Mouse (Mus musculus) gastrocnemius, adult 18-20 months (tissue): Measurements from ENCODE around the gene Baz2a. TPM values are rescaled to one million over a fixed set of nuclear protein-coding genes. Genes with fewer than 3 reads are reported as not detected.
"Not testable (repeated sequence)": the region's sequence is repeated elsewhere in the genome, so short reads cannot be mapped to it uniquely, and the experiment has no call there.

Experiments
- DNase-seq: peaks from one replicate; pipeline ENCODE4 v3.0.0; 2021; ENCODE audit warnings: low spot score
- total RNA-seq, 2 experiments: library from RNA; stranded (reverse); gene quantifications; 2 replicates each; pipeline ENCODE4 v1.2.3; 2021

Baz2a gene
- total RNA-seq, 2 experiments from 2014 or later, result 12.4 to 13.9 TPM

DNA sequence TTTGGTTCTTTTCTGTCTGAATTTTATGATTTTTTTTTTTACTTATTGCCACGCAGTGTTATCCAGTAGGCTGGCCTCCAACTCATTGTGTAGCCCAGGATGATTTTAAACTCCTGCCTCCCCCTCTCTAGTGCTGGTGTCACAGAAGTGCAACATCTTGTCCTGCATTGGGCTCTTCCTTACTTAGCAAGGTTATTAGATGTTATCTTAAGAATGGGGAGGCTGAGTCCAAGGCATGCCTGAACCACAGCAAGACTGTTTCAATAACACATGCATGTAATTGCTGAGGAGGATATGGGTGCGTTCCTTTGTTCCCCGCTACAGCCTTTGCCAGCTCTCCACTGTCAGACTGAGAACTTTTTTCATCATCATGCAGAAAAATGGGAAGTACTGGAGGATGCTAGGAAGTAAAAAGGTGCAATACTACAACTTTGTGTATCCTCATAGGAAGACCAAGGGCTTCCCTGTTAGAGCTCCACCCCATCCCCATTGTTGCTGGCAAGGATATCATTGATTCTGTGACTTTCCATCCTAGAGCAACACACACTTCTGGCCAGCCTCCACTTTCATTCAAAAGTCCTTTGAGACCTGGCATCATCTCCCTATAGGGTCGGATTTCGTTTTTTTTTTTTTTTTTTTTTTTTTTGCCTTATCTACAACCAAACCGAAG lies 9.4 kb upstream of the Baz2a start:
- no peak for DNase-seq

DNA sequence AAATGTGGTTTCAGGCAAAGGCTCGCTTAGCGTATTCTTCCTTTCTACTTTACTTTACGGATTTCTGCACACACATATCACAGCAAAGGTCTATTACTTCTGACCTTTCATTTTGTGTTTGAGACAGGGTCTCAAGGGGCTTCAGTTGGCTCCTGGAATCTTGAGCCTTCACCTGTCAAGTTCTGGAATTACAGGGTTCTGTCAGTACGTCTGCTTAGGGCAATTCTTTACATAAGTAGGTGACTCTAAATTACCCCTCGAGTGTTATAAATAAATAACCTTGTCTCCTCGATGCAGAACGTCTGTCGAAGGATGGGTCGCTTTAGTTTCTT lies 8.9 kb upstream of the Baz2a start:
- DNase-seq, result no peak

DNA sequence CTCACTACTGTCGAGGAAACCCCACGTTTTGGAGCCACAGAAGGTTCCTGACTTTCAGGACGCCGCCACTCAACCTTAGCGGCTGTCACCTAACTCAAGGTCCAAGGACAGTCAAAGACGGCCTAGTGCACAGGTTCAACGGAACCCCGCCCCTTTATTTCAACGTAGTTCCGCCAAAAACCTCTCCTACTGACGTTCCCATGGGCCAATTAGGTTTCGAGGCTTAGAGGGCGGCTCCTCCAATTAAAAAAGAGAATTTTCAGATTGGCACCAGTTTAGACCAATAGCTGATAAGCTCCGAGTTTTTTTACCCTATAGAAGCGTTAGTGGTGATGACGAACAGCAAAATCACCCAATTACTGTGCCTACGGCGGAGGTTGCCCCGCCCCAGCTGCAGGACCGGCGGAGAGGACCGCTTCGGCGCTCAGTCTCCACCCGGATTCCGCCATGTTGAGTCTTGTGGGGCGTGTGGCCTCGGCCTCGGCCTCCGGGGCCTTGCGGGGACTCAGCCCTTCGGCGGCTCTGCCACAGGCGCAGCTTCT lies 8.4 kb upstream of the Baz2a start, which contains the start of gene Atp5b:
TSS of gene Atp5b (plus strand) at position 394 of the 542 bp plus-strand sequence.
- DNase-seq, result peak; percentile 100

DNA sequence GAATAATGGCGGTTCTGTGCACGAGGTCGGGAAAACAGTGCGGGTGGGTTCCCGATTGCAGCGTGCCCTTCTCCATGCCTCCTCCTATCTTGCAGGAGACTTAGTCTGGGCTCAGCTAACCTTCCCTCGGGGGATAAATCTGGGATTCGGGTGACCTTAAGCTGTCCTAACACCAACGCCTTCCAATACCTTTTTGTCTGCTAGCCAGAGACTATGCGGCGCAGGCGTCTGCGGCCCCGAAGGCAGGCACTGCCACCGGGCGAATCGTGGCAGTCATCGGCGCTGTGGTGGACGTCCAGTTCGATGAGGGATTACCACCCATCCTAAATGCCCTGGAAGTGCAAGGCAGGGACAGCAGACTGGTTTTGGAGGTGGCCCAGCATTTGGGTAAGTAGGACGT lies 7.7 kb upstream of the Baz2a start:
- DNase-seq, result peak; percentile 44

DNA sequence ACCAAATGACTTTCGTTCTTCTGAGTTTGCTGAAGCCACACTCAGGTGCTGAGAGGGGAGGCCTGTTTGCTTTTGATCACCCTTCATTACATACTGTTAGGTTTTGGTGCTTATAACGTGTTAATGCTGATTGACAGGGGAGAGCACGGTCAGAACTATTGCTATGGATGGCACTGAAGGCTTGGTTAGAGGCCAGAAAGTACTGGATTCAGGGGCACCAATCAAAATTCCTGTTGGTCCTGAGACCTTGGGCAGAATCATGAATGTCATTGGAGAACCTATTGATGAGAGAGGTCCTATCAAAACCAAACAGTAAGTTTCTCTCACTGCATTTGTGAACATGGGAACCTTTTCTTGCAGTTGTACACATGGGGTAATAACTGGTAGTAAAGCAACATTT lies 7.2 kb upstream of the Baz2a start:
- DNase-seq, result no peak

DNA sequence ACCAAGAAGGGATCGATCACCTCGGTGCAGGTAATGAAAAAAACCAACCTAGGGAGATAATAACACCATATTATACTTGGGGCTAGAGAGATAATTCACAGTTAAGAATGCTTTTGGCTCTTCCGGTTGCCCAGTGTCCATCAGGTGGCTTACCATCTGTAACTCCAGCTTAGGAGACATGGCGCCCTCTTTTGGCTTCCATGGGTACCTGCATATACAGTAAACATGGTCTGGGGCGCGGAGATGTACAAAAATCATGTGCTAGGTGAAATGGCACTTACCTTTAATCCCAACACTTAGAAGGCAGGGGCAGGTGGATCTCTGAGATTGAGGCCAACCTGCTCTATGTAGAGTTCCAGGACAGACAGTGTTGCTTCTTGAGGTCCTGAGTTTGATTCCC lies 5.0 kb upstream of the Baz2a start:
- peak; percentile 22 for DNase-seq

DNA sequence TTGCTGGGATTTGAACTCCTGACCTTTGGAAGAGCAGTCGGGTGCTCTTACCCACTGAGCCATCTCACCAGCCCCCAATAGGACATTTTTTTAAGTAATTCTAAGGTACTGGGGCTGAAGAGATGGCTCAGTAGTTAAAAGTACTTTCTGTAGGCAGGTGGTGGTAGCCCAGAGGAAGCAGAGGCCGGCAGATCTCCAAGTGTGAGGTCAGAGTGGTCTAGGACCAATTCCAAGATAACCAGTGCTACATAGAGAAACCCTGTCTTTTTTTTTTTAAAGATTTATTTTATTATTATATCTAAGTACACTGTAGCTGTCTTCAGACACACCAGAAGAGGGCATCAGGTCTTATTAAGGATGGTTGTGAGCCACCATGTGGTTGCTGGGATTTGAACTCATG lies 4.2 kb upstream of the Baz2a start:
- DNase-seq, result not testable (repeated sequence)

DNA sequence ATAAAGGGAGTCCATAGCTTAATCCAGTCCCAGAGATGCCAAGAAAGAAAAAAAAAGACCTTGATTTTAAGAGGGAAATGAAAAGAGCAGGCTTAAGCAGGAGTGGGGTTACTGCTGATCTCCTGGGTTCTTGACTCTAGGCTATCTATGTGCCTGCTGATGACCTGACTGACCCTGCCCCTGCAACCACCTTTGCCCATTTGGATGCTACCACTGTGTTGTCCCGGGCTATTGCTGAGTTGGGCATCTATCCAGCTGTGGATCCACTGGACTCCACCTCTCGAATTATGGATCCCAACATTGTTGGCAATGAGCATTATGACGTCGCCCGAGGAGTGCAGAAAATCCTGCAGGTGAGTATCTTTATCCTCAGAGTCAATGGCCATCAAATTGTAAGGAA lies 3.2 kb upstream of the Baz2a start:
- DNase-seq, result no peak

DNA sequence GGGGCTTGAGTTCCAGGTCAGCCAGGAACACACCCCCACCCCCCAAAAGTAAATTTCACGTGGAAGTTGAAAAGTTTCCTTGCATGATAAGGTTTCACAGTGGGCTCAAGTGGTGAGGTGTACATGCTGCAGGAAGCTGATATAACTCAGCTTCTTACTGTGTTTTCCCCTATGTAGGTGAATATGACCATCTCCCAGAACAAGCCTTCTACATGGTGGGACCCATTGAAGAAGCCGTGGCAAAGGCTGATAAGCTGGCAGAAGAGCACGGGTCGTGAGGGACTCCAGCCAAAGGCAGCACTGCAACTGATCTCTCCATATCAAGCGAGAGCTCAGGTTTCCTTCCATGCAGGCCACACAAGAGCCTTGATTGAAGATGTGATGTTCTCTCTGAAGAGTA lies 1.5 kb upstream of the Baz2a start:
- DNase-seq, result no peak

DNA sequence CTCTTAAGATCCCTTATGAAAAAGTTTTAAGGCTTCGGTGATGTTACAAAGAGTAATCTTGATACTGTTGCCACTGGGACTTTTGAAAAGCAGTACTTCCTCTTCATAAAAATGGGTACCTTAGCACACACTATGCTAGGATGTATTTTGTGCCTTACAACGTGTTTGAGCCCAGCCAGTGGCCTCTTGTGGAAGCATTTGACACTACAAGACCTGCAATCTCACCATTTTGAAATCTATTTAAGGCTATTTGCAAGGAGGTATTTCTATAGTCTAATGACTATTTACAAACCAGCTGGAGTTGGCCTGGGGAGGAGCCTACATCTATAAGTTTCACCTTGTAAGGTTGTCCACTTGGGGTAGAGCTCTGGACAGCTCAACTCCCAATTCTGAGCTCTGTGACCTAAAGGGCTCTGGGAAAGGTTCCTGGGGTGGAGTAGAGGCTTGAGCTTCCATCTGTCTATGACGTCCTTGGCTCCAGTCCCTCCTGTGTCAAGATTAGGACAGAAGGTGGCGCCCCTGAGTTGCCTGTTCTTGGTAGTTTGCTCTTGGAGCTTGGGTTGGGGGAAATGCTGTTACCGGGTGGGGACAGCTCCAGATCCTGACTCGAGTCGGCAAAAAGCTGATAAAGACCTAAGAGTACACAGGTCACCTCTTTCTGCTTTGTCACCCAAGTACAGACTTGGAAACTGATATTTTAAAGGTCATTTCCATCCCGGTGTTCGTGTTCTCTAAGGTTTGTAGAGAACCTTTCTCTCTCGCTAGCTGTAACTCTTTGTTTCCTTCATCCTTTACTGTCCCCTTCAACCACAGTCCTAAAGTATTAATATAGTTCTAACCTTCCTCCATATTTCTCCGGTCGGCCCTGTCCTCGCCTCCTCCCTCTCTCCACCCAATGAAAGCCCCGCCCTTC lies 470 bp upstream of the Baz2a start:
- peak; percentile 95 for DNase-seq

DNA sequence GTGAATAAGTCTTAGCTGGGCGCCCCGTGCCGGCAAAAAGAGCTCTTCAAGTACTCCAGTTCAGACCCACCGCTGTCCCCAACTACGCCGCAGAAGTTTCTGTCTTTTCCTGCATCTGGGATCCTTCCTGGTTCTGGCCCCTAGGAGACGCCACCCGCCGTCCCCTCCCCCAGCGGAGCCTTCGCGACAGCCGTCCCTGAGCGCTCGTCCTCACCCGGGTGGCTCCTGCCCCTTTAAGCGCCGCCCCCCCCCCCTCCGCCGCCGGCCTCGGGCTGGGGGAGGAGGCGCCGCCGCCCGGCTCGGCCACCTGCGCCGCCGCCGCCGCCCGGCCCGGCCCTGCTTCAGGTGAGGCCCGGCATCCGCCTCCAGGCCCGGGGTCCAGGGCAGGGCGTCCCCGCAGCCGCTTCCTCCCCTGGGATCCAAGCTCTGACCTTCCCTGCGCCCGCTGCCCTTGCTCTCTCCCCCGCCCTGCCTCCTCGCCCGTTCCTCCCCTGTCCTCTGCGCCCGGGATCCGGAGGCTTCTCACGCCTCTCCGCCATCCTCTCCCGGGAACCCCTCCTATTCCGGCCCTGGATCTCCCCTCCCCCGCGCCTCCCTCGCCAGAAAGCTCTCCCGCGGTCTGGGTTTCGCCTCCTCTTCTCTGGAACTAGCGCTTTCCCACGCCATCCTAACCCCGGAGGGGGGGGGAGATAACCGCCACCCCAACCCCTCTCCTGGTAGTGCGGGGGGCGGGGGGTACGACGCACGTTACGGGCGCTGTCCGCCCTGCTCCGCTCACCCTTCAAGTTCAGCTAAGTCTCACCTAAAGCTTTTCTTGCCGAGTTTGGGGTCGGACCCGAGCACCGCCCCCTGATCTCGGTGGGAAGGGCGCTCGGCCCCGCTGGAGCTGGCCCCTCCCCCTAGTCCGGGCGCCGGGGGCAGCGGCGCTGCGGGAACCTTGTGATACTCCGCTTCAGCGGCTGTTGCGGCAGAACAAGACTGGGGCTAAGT lies 1.4 kb downstream of the Baz2a start:
- peak; percentile 84 for DNase-seq

DNA sequence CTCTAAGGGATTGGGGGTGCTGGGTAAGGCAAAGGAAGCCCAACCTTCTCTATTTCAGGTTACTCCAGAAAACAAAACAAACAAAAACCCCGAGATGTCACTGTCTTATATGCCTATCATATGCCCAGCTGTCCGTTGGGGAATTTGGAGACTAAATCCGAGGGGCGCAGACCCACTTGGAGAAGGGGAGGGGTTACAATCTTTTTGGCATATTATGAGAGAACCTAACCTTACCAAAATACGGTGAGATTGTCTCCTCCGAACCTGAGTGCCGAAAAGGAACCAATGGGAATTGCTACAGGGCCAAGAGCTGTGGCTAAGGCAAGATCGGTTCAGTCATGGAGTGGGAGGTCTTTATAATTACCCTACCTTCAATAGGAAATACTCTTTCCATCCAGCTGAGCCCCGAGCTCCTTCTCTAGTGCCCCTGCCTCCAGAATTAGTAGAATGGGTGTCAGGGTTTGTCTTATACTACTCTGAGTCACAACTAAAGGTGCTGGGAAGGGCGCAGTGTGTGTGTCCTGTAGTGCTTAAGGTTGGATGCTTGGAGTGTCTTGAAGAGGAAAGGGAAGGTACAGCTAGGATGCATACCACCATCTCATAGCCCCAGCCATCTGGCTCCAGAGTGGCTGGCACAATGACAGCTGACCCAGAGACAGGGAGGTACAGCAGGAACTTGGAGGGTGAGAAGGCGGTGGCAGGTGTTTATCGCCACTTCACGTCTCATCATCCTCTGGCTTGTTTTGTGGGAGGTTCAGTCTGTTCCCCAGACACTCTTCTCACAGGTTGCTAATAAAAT lies 2.3 kb downstream of the Baz2a start:
- peak; percentile 24 for DNase-seq

DNA sequence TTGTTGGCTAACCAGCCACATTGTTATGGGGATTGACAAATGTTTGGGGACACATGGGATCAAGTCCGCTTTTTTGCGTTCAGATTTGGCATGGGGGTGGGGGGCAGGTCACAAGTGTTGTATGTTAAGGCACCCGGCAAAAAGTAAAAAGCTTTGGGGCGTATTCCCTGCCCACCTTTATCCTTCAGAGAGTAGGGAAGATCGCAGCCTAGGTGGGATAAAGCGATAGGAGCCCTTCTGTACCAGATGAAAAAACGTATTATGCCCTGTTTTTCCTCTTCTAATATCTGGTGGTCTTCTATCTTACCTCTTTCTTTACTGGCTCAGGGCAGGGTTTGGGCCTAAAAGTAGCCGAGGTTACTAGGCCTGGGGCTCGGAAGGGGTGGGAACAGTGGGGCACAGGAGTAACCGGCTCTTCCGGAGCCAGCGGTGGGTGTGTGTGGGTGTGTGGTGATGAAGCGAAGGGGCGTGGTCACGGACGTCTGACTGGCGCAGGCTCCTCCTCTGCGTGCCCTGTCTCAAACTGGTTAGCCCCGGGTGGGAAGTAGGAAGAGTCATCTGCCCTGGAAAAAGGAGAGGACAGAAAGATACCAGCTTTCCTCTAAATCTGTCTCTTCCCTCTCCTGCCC lies 3.1 kb downstream of the Baz2a start:
- peak; percentile 81 for DNase-seq

DNA sequence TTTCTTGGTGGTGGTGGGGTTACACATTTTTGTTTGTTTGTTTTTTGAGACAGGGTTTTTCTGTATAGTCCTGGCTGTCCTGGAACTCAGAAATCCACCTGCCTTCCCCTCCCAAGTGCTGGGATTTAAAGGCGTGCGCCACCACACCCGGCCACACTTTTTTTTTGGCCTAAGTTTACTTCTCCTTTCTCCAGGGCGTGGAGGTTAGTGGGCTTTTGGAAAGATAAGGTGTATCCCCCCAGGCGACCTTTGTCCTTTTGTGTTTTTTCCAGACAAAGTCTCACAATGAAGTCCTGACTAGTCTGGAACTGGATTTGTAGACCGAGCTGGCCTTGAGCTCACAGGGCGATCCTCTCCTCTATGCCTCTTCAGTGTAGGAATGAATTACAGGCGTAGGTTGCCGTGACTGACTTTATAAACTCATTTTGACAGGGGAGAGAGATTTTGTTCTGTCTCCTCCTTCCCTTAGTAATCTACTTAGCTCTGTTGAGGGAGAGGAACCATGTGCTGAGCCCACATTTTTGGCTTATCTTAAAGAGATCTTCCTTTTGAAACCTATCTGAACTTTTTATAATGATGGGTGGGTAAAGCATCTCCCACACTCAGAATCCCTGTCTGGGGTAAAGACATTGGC lies 3.7 kb downstream of the Baz2a start:
- DNase-seq, result no peak

DNA sequence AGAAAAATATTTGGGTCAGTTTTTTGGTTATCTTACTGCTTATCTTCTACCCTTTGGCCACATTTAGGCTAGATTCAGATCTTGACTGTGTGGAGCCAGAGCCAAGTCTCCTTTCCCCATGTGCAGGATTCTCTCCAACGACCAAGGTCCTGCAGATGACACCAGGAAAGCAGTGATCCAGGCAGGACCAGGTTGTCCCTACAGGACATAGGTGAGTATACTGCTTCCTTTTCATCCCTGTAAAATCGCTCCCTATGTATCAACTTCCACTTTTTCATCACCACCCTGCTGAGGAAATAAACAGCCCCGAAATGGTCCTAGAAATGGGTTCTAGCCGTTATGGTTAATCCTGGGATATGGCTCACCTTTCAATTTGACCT lies 4.9 kb downstream of the Baz2a start:
- DNase-seq, result no peak

DNA sequence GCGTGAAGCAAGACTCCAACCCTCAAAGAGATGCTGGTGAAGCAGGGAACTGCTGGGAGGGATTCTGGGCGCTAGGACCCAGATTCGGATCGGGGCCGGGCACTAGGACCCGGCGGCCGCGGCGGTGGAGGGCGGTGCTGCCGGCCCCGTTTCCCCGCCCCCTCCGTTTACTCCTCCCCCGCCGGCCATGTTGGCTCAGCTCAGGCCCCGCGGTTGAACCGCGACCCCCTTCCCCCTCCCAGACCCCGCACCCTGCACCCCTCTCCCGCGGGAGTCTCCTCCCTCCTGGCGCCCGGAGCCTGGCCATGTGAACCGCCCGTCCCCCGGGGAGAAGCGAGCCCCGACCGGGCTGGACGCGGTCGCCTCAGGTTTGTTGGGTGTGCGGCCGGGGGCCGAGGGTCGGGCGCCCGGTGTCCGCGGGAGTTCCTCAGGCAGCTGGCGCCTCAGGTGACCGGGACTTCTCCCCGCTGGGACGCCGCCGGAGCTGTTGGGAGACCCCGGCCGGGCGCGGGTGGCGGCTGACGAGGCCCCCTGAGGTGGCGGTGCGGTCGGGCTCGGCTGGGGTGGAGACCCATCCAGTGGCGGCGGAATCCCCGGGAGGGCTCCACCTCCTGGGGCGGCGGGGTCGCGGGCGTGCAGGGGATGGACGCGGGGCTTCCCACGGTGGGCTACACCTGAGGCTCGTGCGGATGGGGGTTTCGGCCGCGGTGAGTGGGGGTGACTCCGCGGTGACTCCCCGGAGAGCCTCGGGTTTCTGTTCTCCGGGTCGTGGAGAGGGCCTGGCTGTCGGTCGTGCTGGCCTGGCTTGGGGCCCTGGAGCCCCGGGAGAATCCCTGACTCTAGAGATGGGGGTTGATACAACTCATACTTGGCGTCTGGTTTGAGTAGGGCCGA lies 5.6 kb downstream of the Baz2a start:
- DNase-seq, result peak; percentile 70

DNA sequence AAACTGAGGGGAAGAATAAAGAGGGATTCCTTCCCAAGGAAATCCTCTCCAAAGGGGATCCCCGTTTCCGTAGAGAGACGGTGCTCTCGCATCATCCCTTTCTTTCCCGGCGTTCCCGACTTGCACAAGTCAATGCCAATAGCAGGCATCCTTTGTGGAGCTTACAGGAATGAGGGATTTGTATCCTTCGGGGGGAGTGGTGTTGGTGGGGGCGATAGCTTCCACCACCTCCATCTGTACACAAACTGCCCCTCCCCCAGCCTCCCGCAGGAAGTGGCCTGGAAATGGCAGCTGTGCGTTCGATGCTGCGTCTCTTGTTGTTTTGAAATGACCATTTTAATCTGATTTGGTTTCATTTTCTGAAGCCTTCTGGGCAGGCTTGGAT lies 6.2 kb downstream of the Baz2a start:
- peak; percentile 45 for DNase-seq

DNA sequence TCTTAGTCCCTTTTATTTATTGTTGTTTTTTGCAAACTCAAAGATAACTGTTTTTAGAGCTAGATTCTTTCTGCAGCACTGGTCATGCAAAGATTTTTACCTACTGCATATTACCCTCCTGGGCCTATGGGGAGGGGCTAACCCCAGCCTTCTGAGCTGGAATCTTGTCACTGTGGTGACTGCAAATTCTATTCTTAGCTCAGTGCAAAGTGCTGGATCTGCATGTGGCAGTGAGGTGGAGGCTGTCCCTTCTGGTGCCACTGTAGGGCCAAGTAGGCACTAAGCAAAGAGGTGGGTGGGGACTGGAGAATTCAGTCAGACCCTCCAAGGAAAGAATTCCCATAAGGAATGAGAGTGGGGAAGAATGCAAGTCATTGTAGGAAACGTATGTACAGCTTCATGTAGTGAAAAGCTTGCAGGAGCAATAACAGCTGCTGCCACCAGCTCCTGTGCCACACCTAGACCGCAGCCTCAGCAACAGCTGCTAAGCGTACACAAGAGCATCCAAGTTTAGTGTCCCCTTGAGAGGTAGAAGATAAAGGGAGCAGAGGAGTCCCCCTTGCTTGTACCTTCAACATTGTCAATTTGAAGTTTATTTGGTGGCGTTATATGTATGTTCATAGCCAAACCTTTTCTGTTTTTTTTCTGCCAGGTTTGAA lies 18.9 kb downstream of the Baz2a start:
- DNase-seq, result peak; percentile 64
